Mouse (Mus musculus) heart, postnatal 25 days (tissue): ENCODE data around the gene Msh5. TPM values are rescaled to one million over a fixed set of nuclear protein-coding genes. Genes with fewer than 3 reads are reported as not detected.
A peak's percentile ranks its signal among the peaks of the same experiment; 100 is the strongest.

Experiments
- DNase-seq: peaks from one replicate; pipeline ENCODE4 v3.0.0; 2022; ENCODE audit warnings: low spot score
- intact Hi-C: fragments of 180-260 bp; cut with DNase I; formaldehyde crosslinking; loops from one replicate; pipeline ENCODE4 v1.15.1; 2025
- total RNA-seq, 2 experiments: library from RNA; stranded (reverse); gene quantifications; 2 replicates each; pipeline ENCODE4 v1.2.3; 2021

The Msh5 gene
- 1 to 10 TPM in 1 of 2 experiments, under 1 TPM in 1; 0.57 to 1.3 TPM for total RNA-seq

DNA sequence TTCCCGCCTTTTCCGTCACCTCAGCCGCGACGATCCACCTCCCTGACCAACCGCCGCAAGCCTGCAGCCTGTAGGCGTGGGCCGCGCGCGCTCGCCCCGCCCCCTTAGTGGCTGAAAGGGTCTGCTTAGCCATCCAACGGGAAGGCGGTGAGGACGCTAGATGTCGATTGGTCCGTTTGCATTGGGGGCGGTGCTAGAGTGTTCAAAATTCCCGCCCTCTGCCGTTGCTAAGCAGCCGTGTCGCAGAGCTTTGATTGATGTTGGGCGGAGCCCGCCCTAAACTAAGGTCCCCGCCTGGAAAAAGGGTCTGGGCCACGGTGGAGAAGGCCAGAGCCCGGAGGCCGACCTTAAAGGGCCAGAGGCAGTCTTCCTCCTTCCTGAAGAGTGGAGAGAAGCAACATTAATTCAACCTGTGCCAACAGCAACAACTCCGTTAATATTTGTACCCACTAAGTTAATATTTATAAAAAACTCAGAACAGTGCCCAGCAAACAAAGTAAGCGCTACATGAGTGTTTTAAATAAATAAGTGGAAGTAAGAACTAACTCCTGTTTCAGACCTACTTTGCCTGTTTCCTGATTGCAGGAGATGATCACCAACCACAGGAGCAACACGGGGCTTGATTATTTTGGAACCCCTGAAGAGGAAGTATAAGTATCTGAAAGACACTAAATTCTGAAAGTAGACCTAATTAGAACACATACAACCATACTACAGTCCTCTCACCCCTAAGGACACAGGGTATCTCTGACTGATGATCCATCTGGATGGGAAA, at the start of gene Msh5:
Msh5 (minus strand) TSS at position 65 of the 775 bp plus-strand sequence.
- DNase-seq, result peak; percentile 97
- intact Hi-C loops, result no loop called here

DNA sequence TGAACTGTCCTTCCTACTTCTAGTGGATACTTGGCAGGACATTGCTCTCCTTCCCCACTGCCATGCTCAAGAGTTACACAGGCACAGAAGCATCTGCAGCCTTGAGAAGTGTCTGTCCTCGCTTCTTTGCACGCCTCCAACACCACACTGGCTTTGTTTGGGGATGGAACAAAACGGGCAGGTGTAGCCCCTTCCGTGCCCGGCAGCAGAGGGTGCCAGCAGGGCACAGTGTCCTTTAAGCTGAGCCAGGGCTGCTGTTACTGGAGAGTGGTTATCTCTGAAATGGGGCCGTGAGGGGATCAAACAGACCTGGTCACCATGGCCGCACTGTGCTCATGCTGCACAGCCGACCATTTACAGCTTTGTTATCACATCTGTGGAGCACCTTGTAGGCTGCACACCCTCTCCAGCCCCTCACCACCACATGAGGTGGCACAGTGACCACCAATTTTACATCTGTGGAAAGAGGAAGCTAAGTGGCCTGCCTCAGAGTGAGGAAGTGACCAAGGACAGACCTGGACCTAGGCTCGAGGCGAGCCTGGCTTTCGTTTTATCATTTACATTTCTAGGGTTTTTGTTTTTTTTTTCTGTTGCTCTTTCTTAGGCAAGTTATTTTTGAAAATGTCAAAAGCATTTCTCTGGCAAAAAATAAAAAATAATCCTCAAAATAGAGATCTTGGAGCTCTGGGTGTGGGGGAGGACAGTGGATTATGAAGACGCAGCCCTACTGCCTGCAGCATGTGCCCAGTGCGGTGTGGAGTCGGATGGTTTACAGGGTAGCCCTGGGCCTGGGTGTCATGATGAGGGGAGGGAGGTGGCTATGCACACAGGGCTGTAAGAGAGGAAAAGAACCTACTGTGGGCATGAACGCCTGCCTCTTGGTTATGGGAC, 48.2 kb upstream of the Msh5 start:
- DNase-seq, result no peak
- intact Hi-C loops, result no loop called here

DNA sequence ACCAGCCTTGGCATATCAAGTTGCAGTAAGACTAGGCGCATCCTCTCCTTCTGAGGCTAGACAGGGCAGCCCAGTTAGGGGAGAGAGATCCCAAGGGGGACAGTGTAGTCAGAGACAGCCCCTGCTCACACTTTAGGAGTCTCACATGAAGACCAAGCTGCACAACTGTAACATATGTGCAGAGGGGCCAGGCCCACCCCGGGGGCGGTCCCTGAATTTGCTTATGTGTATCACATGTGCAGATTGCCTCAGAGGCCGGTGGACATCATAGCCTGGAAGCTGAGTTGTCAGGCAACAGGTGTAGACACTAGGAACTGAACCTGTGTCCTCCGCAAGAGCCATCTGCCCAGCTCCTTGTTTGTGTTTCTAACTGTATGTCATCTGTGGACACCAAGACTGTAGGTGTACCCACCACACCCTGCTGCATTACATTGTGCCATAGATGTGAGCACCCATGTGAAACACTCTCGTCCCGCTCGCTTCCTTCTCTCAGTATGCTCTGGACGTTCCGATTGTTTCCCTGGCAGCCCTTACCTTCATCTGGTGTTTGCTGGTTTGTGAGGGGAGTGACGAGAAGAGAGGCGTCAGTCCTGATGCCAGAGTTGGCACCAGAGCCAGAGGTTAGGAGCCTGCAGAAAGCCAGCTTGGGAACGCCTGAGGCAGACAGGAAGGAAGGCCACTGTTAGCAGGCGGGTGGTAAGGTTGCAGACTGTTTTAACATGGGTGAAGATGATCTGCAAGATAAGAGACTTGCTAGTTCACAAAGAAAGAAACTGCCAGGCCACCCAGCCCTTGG, 46.1 kb upstream of the Msh5 start:
- DNase-seq, result no peak
- intact Hi-C loops, result no loop called here

DNA sequence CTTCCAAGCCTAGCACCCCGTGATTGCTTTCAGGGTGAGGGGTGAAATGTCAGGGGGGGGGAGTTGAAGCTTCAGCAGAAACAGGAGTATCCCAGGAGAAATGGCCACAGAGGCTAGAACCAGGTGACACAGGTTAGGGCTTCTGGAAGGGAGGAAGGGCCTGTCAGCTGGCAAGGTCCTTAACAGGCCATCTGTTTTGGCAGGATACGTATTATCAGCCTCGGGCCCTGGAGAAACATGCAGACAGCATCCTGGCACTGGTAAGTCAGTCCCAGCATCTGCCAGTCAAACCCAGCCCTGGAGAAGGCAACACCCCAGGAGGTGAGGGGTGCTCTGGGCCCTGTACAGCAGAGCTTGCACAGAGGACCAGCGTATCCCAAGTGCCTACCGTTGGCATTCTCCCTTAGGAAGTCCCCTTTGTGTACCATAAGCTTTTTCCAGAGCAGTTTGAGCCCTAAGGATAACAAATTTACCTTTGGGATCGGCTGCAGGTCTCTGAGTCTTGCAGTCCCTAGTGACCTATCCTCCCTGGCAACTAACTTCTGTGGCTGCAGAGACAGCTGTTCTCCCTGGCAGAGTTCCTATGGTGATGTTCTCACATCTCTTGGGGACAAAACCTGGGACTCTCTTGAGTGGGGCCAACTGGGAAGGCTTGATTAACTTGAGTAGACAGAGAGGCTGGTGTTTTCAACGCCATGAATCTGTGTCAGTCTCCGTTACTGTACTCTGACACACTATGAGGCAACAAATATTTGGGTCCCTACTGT, 43.8 kb upstream of the Msh5 start:
- DNase-seq, result no peak
- intact Hi-C loops, result no loop called here

DNA sequence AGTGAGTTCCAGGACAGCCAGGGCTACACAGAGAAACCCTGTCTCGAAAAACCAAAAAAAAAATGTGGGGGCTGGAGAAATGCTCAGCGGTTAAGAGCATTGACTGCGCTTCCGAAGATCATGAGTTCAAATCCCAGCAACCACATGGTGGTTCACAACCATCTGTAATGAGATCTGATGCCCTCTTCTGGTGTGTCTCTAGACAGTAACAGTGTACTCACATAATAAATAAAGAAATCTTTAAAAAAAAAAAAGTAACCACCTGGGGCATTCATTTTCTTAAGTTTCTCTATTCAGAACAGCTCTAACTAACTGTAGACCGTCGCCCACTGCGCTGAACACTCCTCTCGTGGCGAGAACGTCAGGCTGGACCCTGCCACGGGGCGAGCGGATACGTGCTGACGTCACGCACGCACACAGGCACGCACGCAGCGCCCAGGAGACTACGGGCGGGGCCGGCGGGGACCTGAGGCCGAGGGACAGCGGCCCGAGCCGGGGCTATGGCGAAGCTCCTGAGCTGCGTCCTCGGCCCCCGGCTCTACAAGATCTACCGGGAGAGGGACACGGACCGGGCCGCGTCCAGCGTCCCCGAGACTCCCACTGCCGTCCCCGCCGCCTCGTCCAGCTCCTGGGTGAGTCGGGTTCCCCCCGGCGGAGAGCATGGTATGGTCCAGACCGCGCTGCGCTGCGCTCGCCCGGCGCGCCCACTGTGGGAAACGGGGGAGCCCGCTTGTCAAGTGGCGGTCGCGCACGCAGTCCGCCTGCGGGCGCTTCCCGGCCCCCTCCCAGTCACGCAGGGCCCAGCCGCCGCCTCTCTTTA, 42.5 kb upstream of the Msh5 start, which contains the start of gene Abhd16a:
Abhd16a (plus strand) TSS at position 439 of the 820 bp plus-strand sequence.
- DNase-seq, result peak; percentile 91
- intact Hi-C loops, result no loop called here

DNA sequence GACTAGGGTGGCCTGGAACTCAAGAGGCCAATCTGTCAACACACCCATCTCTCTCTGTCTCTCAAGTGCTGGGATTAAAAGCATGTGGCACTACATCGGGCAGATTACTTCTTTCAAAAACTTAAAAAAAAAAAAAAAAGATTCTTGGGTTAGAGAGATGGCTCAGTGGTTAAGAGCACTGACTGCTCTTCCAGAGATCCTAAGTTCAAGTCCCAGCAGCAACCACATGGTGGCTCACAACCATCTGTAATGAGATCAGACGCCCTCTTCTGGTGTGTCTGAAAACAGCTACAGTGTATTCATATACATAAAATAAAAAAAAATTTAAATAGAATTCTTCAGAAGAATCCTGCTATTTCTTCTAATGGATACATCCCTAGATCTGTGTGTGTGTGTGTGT, 41.6 kb upstream of the Msh5 start:
- DNase-seq, result no peak
- intact Hi-C loops, result no loop called here

DNA sequence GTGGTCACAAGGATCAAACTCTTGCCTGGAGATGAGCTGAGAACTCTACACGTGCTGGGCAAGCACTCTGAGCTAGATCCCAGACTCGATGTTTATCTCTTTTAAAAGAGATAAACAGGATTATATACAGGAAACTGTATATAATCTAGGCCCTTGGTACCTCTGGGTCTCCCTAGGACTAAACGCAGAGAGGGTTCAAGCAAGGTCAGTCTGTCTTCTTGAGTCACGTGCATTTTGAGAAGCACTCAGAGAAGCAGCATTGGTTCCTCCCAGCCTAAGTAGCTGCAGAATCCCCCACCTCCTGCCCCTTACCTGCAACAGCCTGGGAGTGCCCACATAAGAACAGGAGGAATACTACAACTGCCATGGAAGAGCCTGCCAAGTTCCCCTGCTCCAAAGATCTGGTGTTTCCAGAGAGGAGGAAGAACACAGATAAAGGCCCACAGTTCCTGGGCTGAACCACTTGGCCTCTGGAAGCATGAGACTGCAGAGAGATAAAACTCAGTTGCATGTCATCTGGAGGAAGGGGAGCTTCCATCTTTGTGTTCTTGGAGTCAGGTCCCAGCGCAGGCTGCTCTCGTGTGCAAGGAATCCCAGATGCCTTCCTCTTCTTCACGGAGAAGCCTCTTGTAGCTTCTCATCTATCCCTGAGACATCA, 38.8 kb upstream of the Msh5 start, which contains the start of gene Ly6g6f:
Ly6g6f (minus strand) TSS at position 403 of the 658 bp plus-strand sequence.
- intact Hi-C loops, result no loop called here
- DNase-seq, result no peak

DNA sequence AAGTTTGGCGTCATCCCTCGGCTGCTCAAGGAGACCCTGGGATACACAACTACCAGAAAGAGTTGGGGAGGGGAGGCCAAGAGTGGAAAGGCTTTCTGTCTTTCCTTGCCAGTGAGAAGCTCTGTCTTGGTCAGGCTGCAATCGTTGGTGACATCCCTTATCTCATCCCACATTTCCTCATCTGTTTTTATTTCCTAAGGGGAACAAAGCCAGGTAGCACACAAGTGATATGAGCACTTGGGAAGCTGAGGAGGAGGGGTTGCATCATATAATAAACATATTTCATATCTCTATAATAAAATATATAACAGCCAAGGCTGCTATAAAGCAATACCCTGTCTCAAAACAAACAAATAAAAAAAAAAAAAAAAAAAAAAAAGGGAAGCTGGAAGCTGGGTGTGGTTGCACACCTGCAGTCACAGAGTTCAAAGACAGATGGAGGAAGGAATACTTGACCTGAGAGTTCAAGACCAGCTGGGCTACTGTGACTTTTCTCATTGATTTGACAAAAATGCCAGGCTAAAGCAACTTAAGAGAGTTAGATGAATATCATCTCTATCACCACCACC, 37.5 kb upstream of the Msh5 start:
- intact Hi-C loops, result no loop called here
- DNase-seq, result no peak

DNA sequence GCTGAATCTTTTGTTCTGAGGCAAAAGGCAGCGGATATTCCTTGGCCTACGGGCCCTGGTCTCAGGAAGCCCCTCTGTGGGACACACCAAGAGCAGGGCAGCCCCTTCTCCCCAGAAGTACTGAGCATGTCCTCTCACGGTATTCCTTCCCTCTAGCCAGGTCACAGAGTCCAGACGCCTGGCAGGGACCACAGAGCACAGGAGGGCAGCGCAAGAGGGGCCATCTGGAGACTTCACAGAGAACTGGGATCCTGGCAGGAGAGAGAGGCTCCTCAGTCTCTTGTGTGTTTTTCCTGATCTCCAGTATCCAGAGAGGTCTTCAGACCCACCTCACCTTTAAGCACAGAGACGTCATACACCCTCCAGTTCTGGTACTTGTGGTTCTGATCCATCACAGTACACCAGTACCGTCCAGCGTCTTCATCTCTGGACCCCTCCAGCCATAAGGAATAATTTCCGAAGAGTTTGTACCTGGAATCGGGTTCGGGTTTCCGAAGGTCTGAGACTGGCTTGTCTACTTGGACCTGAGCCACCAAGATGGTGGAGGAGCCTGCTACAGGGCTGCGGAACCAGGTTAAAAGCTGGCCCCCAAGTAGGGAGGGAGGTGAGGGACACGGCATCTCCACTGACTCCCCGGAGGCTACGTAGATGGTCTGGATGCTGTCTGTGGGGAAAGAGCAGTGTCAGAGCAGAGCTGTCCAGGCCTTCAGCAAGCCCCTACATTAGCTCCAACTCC, 36.5 kb upstream of the Msh5 start:
- DNase-seq, result no peak
- intact Hi-C loops, result no loop called here

DNA sequence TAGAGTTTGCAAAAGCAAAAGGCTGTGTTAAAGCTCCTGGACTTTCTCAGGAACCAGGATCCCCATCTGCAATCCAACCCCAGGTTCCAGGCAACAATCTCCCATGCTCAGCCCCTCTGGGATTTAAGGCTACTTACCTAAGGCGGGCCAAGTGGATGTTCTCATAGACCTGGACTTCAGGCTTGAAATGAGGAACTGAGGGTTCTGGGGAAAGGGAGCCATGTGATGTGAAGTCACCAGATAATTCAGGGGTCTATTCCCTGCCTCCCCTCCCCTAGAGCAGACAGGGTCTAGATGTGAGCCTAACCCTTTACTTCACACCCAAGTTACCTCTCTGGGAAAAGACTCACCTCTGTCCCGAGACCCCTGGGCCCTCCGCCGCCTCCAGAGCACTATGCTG, 34.2 kb upstream of the Msh5 start:
- intact Hi-C loops, result no loop called here

DNA sequence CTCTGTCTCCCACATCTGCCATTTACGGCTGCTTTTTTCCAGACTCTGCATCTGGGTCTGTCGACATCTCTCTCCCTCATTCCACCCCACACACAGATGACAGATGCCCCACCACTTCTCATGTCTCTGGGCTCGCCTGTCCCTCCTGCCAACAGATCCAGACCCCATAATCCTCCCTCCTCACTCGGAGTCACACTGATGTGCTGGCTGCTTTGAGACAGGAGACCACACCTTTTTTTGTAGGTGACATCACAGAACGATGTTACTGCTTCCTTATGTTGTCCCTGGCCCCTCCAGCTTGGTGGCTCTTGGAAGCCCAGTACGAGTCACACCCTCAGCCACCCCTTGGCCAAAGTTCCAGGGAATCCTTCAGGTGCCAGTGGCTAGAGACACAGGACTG, 33.7 kb upstream of the Msh5 start:
- DNase-seq, result no peak
- intact Hi-C loops, result no loop called here

More for the DNA sequence above, 34.2 kb upstream of the Msh5 start:
- no peak for DNase-seq

DNA sequence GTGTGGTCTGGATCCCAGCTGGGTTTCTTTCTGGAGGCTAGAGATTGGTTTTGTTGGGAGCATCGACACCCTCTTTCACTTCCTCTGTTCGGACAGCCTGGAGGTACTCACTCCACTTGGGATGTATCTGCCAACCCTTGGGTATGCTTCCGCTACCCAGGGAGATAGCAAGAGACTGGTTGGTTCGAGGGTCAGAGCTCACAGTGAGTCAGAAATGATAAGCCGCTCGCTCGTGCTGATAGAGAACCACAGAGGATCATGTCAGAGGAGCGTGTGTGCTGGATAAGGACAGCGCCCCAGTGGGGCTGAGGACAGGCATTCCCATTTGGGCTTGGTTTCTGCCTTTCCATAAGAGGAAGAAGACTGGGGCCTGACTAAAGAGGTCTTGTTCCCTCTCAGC, 33.2 kb upstream of the Msh5 start:
- DNase-seq, result no peak
- intact Hi-C loops, result loop anchor here (5.0 kb wide), 1 partner anchor 57 kb away; no protein-coding TSS in a partner anchor

DNA sequence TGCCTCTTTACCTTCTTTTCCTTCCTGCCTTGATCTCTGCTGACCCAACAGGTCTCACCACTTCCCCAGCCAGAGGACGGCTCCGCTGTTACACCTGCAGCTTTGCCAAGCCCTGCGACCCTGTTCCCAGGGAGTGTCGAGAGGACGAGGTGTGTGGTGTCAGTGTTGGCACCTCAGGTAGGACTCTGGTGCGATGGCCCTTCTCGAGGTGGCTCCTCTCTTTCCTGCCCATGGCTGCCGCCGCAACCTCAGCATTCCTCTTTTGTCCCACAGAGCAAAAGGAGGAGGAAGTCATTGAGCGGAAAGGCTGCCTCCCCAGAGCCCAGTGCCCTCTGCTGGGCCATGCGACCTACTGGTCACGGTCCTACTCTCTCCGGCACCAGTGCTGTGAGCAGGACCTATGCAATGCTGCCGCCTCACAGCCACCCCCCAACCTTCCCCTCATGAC, 31.3 kb upstream of the Msh5 start, which contains the start of gene Ly6g6d:
Ly6g6d (minus strand) TSS at position 280 of the 448 bp plus-strand sequence.
- intact Hi-C loops, result loop anchor here (5.0 kb wide), 1 partner anchor 56 kb away; no protein-coding TSS in a partner anchor
- DNase-seq, result no peak

DNA sequence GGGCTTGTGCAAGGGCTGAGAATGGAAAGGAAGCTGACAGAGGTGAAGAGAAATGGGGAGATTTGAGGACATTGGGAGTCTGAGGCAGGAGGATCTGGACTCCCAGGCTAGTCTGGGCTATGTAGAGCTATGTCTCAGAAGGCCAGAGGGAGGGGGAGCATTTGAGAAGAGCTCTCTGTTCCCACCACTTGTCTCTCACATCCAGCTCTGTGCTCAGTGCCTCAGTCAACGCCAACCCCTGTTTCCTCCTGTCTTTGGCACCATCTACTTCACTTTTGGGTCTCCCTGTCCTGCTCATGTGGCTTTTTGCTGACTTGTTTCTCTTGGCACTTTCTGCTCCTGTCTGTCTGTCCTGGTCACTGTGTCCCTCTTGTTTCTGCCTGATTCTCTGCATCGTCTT, 30.7 kb upstream of the Msh5 start:
- no peak for DNase-seq
- intact Hi-C loops, result loop anchor here (5.0 kb wide), 1 partner anchor 55 kb away; no protein-coding TSS in a partner anchor

DNA sequence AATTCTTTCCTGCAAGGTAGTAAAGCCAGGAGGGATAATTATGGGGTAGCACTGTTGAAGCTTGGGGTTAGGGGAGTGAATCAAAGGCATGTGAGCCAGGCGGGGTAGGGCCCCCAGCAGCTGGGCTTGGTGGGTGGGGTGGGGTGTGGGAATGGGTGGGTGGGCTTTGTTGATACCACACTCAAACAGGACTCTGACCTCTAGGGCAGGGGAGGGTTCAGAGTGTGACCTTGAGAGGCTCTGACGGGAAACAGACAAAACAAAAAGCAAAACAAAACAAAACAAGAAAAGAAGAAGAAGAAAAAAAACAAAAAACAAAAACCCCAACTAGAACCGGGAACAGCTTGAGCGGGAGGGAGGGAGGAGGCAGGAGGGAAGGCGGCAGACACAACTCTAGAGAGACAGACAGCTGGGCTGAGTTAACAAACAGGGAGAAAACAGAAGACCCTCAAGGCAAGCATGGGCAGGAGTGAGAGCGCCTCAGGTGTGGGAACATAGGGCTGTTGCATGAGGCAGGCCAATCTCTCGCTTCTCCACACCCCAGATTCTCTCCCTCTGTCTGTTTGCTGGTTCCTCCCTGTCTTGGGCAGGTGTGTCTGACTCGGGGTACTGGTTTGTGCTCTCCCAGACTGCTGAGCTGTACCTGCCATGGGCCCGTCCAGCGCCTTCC, 30.1 kb upstream of the Msh5 start, which contains the start of gene Ly6g6e:
Ly6g6e (plus strand) TSS at position 396 of the 670 bp plus-strand sequence.
- DNase-seq, result no peak
- intact Hi-C loops, result loop anchor here (5.0 kb wide), 1 partner anchor 54 kb away; no protein-coding TSS in a partner anchor

DNA sequence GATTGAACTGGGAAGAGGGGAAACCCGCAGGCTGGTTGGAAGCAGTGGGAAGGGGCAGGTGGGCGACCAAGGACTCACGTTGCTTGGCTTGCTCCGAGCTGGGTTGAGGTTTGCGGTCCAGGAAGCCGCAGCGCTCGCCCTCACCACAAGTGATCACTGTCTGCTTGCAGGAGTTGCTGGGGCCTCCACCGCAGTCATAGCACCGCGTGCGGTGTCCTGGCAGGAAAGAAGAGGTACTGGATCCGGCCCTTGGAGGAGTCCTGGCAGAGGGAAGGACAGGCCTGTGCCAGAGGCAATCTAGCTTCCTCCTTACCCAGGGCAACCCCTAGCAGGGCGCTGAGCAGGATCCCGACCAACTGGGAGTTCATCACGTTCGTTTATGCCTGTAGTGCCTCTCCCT, 27.6 kb upstream of the Msh5 start:
- intact Hi-C loops, result no loop called here
- DNase-seq, result no peak
